Mouse (Mus musculus) lung, embryonic 14.5 days (tissue): Measurements from ENCODE around the gene Arsg. TPM values are rescaled to one million over a fixed set of nuclear protein-coding genes. Genes with fewer than 3 reads are reported as not detected.

Experiments
- ATAC-seq: fragments of 200-750 bp; cut with Nextera tagmentation; 2 replicates; pipeline ENCODE4 v1.8.0; 2017; ENCODE audit warnings: mild to moderate bottlenecking, moderate TSS enrichment, moderate library complexity; ENCODE audit not compliant: insufficient read depth
- DNase-seq: peaks from one replicate; pipeline ENCODE4 v3.0.0-alpha.2; 2015
- H3K27ac ChIP-seq: fragments of 300-500 bp; sonication (generic); 2 replicates; pipeline ENCODE4 v1.5.1; 2014; ENCODE audit warnings: low read depth, mild to moderate bottlenecking, moderate library complexity
- H3K27me3 ChIP-seq: fragments of 300-500 bp; sonication (generic); 2 replicates; pipeline ENCODE4 v1.6.1; 2014; ENCODE audit warnings: low read length, control low read depth; ENCODE audit not compliant: insufficient read depth
- H3K36me3 ChIP-seq: fragments of 300-500 bp; sonication (generic); 2 replicates; pipeline ENCODE4 v1.6.1; 2014; ENCODE audit warnings: control low read depth; ENCODE audit not compliant: insufficient read depth
- H3K4me1 ChIP-seq: fragments of 300-500 bp; sonication (generic); 2 replicates; pipeline ENCODE4 v1.6.1; 2014; ENCODE audit warnings: antibody characterized with exemption, control low read depth; ENCODE audit not compliant: insufficient read depth
- H3K4me2 ChIP-seq: fragments of 300-500 bp; sonication (generic); 2 replicates; pipeline ENCODE4 v1.6.1; 2014; ENCODE audit warnings: mild to moderate bottlenecking
- H3K4me3 ChIP-seq: fragments of 300-500 bp; sonication (generic); 2 replicates; pipeline ENCODE4 v1.5.1; 2014; ENCODE audit warnings: low read depth, low read length
- H3K9ac ChIP-seq: fragments of 300-500 bp; sonication (generic); 2 replicates; pipeline ENCODE4 v1.6.1; 2014
- H3K9me3 ChIP-seq: fragments of 300-500 bp; sonication (generic); 2 replicates; pipeline ENCODE4 v1.6.1; 2016; ENCODE audit warnings: low read depth, low read length, control low read depth
- CTCF ChIP-seq: IDR thresholded peaks from 2 replicates; pipeline ENCODE4 v1.5.1; 2016; ENCODE audit warnings: antibody characterized with exemption, low read depth
- WGBS: fragments of 180-500 bp; shearing (Covaris S2); extraction: QIAGEN DNeasy Blood & Tissue Kit; methylation state at CpG from one replicate; pipeline ENCODE4 v1.1.7; 2014; 5-methylcytosine and 5-hydroxymethylcytosine counted together
- polyA plus RNA-seq: library from polyadenylated mRNA; unstranded; fragments of >200 nt; fragmentation: Nextera tagmentation; extraction: Ambion mirVana; gene quantifications from 2 replicates; pipeline ENCODE4 v1.2.1, GENCODE M21; 2014

The Arsg gene
- polyA plus RNA-seq, 1 experiment from 2014 or later: 5.3 TPM

GRCm38 (mm10) chr11:109445438-109446035 is 27.6 kb upstream of the Arsg start:
- H3K9ac ChIP-seq: no peak overlapping the region
- TF ChIP-seq CTCF: peak; percentile 82
- no peaks in the 10 kb centered on the region for H3K4me1 ChIP-seq
- WGBS: 40% methylated on average over 13 of the region's 13 CpGs
- no peak overlapping the region for H3K4me2 ChIP-seq
- DNase-seq (peak; percentile 84), ATAC-seq (peak; percentile 73; the same call in 1 of the 2 replicates)
- no peaks in the 10 kb centered on the region for H3K36me3 ChIP-seq
- no peaks in the 10 kb centered on the region for H3K27me3 ChIP-seq
- H3K4me3 ChIP-seq: no peak overlapping the region
- H3K27ac ChIP-seq: no peak overlapping the region
- H3K9me3 ChIP-seq: no peaks in the 10 kb centered on the region

- H3K4me3 ChIP-seq: no peak overlapping the region
Observed at GRCm38 (mm10) chr11:109451169-109451568, 22.0 kb upstream of the Arsg start.

GRCm38 (mm10) chr11:109456261-109456660 is 16.9 kb upstream of the Arsg start:
- Histone ChIP-seq H3K4me1 (no peaks in the 10 kb centered on the region), H3K27ac (no peak overlapping the region), H3K4me3 (no peak overlapping the region), H3K4me2 (no peak overlapping the region), H3K9me3 (no peaks in the 10 kb centered on the region), H3K9ac (no peak overlapping the region), H3K36me3 (peaks cover 29% of the 10 kb centered on the region), H3K27me3 (no peaks in the 10 kb centered on the region)
- TF ChIP-seq CTCF: no peak
- ATAC-seq (no peak), DNase-seq (no peak)
- 88% methylated on average over 5 of the region's 5 CpGs for WGBS

More at GRCm38 (mm10) chr11:109451169-109451568, 22.0 kb upstream of the Arsg start:
- Histone ChIP-seq H3K36me3 (peaks cover 23% of the 10 kb centered on the region), H3K9ac (no peak overlapping the region), H3K4me2 (no peak overlapping the region), H3K4me1 (no peaks in the 10 kb centered on the region), H3K27ac (no peak overlapping the region), H3K27me3 (no peaks in the 10 kb centered on the region), H3K9me3 (no peaks in the 10 kb centered on the region)
- DNase-seq: no peak
- no peak for TF ChIP-seq CTCF
- no peak for ATAC-seq
- WGBS: 78% methylated on average over 11 of the region's 11 CpGs

GRCm38 (mm10) chr11:109458165-109458564 is 15.0 kb upstream of the Arsg start:
- peaks cover 31% of the 10 kb centered on the region for H3K36me3 ChIP-seq
- H3K4me2 ChIP-seq: no peak overlapping the region
- no peaks in the 10 kb centered on the region for H3K27me3 ChIP-seq
- no peak overlapping the region for H3K27ac ChIP-seq
- H3K4me1 ChIP-seq: no peaks in the 10 kb centered on the region
- DNase-seq (no peak), ATAC-seq (no peak)
- TF ChIP-seq CTCF: no peak
- no peak overlapping the region for H3K9ac ChIP-seq
- H3K4me3 ChIP-seq: no peak overlapping the region
- WGBS: 95% methylated on average over 11 of the region's 11 CpGs
- no peaks in the 10 kb centered on the region for H3K9me3 ChIP-seq

GRCm38 (mm10) chr11:109460586-109460985 is 12.6 kb upstream of the Arsg start:
- DNase-seq (no peak), ATAC-seq (no peak)
- H3K27ac ChIP-seq: no peak overlapping the region

GRCm38 (mm10) chr11:109465068-109465467 is 8.1 kb upstream of the Arsg start:
- 84% methylated on average over 4 of the region's 4 CpGs for WGBS
- H3K4me3 ChIP-seq: no peak overlapping the region
- no peaks in the 10 kb centered on the region for H3K9me3 ChIP-seq
- H3K9ac ChIP-seq: no peak overlapping the region
- no peak for ATAC-seq
- H3K27ac ChIP-seq: no peak overlapping the region
- H3K36me3 ChIP-seq: 0 out of 2 replicates have a peak, but pooled peaks cover 15% of the 10 kb centered on the region
- no peak for DNase-seq
- H3K4me1 ChIP-seq: no peaks in the 10 kb centered on the region
- H3K27me3 ChIP-seq: no peaks in the 10 kb centered on the region
- no peak for TF ChIP-seq CTCF
- H3K4me2 ChIP-seq: no peak overlapping the region

More at GRCm38 (mm10) chr11:109460586-109460985, 12.6 kb upstream of the Arsg start:
- Histone ChIP-seq H3K27me3 (no peaks in the 10 kb centered on the region), H3K9me3 (no peaks in the 10 kb centered on the region), H3K9ac (no peak overlapping the region), H3K4me1 (no peaks in the 10 kb centered on the region), H3K4me2 (no peak overlapping the region), H3K36me3 (peaks cover 26% of the 10 kb centered on the region), H3K4me3 (no peak overlapping the region)
- TF ChIP-seq CTCF: no peak
- WGBS: 29% methylated on average over 5 of the region's 5 CpGs

GRCm38 (mm10) chr11:109466987-109467386 is 6.2 kb upstream of the Arsg start:
- ATAC-seq: no peak
- 0 out of 2 replicates have a peak, but pooled peaks cover 9% of the 10 kb centered on the region for H3K36me3 ChIP-seq
- 35% methylated on average over 8 of the region's 8 CpGs for WGBS

More at GRCm38 (mm10) chr11:109466987-109467386, 6.2 kb upstream of the Arsg start:
- no peak for TF ChIP-seq CTCF
- Histone ChIP-seq H3K9ac (no peak overlapping the region), H3K9me3 (no peaks in the 10 kb centered on the region), H3K4me1 (no peaks in the 10 kb centered on the region), H3K27me3 (0 out of 2 replicates have a peak, but pooled peaks cover 2% of the 10 kb centered on the region), H3K4me2 (no peak overlapping the region), H3K4me3 (no peak overlapping the region), H3K27ac (no peak overlapping the region)
- DNase-seq: peak; percentile 25
